Comparison of ENCODE assay signal across 27 mouse cellular contexts in the genomic region with DNA sequence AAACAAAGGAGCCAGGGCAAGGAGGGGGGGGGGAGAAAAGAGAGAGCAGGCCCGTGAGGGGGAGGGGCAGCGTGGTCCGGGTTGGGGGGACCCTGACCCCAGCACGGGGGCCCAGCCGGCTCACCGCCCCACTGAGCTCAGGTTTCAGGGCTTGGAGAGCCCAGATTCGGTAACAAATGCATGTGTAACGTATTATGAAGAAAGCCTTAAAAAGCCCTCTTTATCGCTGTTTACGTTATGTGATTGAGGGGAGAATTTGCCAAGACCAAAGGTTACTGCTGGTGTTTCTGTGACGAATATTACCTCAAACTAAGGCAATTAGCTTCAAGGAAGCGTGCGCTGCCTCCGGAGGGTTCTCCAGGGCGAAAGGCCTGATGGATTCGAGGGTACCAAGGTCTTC. TPM values are rescaled to one million over a fixed set of nuclear protein-coding genes. Genes with fewer than 3 reads are reported as not detected.
DNase-seq lines count a peak whose midpoint lies in the region; ATAC-seq and TF ChIP-seq lines count a peak whose summit lies in the region.
"Had no signal": no experiment of that assay in that cellular context is flagged by ENCODE, and none has a peak within 500 bp of the region (broad histone marks: within the 10 kb centered on the region; RNA-seq: fewer than 3 reads in every experiment).

No protein-coding gene starts in this region.

- ATAC-seq in hindbrain, embryonic 16.5 days, result no peak
- peak; percentile 78 for ATAC-seq in embryonic facial prominence, embryonic 12.5 days (ENCODE audit: insufficient number of reproducible peaks, insufficient read depth, low FRiP score, low TSS enrichment)
- ATAC-seq in limb, embryonic 12.5 days (ENCODE audit: insufficient number of reproducible peaks, insufficient read depth, low FRiP score, low TSS enrichment, low read depth), result peak; percentile 65; the same call in 1 of the 2 replicates
- ATAC-seq in stomach, postnatal 0 days (ENCODE audit: low FRiP score, low TSS enrichment), result no peak
- ATAC-seq: forebrain, embryonic 13.5 days had no signal

- H3K9me3 ChIP-seq in hindbrain, embryonic 10.5 days, result peaks cover 5% of the 10 kb centered on the region; the same call in 1 of the 2 replicates
- H3K9me3 ChIP-seq in hindbrain, embryonic 16.5 days (ENCODE audit: control insufficient read depth, low read length), result peaks cover 5% of the 10 kb centered on the region; the same call in 1 of the 2 replicates
- H3K9me3 ChIP-seq in embryonic facial prominence, embryonic 12.5 days, result no peaks in the 10 kb centered on the region
- H3K9me3 ChIP-seq in limb, embryonic 12.5 days, result no peaks in the 10 kb centered on the region
- no peaks in the 10 kb centered on the region for H3K9me3 ChIP-seq in stomach, postnatal 0 days (ENCODE audit: control insufficient read depth, low read length)

- no peaks in the 10 kb centered on the region for H3K36me3 ChIP-seq in hindbrain, embryonic 10.5 days
- no peaks in the 10 kb centered on the region for H3K36me3 ChIP-seq in hindbrain, embryonic 16.5 days (ENCODE audit: control insufficient read depth, insufficient read depth, low read length)
- no peaks in the 10 kb centered on the region for H3K36me3 ChIP-seq in embryonic facial prominence, embryonic 12.5 days
- no peaks in the 10 kb centered on the region for H3K36me3 ChIP-seq in limb, embryonic 12.5 days
- H3K36me3 ChIP-seq in stomach, postnatal 0 days (ENCODE audit: control insufficient read depth, insufficient read depth, low read length), result no peaks in the 10 kb centered on the region
- H3K36me3 ChIP-seq: hindbrain, embryonic 13.5 days had no signal

- H3K27ac ChIP-seq in hindbrain, embryonic 10.5 days, result peak overlapping the region; percentile 64; the same call in 1 of the 2 replicates
- no peak overlapping the region for H3K27ac ChIP-seq in hindbrain, embryonic 16.5 days (ENCODE audit: low read depth, low read length)
- H3K27ac ChIP-seq in embryonic facial prominence, embryonic 12.5 days, result peak overlapping the region; percentile 85
- peak overlapping the region; percentile 66 for H3K27ac ChIP-seq in limb, embryonic 12.5 days
- no peak overlapping the region for H3K27ac ChIP-seq in stomach, postnatal 0 days (replicated peaks)
- H3K27ac ChIP-seq: forebrain, embryonic 13.5 days; hindbrain, embryonic 13.5 days; liver, embryonic 14.5 days had no signal

- no peak for TF ChIP-seq CTCF in stomach, postnatal 0 days (IDR thresholded peaks at IDR 0.05; ENCODE audit: low read depth)

- TF ChIP-seq EP300 in stomach, postnatal 0 days (optimal IDR thresholded peaks at IDR 0.05), result no peak

- H3K4me2 ChIP-seq in hindbrain, embryonic 16.5 days (ENCODE audit: low read length), result no peak overlapping the region
- peak overlapping the region; percentile 36 for H3K4me2 ChIP-seq in embryonic facial prominence, embryonic 12.5 days (replicated peaks)
- H3K4me2 ChIP-seq in limb, embryonic 12.5 days, result peak overlapping the region; percentile 39
- H3K4me2 ChIP-seq in stomach, postnatal 0 days (replicated peaks; ENCODE audit: low read depth), result no peak overlapping the region
- H3K4me2 ChIP-seq: forebrain, embryonic 13.5 days; hindbrain, embryonic 13.5 days; midbrain, embryonic 11.5 days had no signal

- peaks cover 9% of the 10 kb centered on the region; the same call in 1 of the 2 replicates for H3K4me1 ChIP-seq in hindbrain, embryonic 10.5 days (replicated peaks)
- no peaks in the 10 kb centered on the region for H3K4me1 ChIP-seq in hindbrain, embryonic 16.5 days (ENCODE audit: control insufficient read depth, insufficient read depth, low read depth, low read length)
- H3K4me1 ChIP-seq in embryonic facial prominence, embryonic 12.5 days, result peaks cover 19% of the 10 kb centered on the region
- peaks cover 17% of the 10 kb centered on the region for H3K4me1 ChIP-seq in limb, embryonic 12.5 days (replicated peaks)
- no peaks in the 10 kb centered on the region; the same call in 1 of the 2 replicates for H3K4me1 ChIP-seq in stomach, postnatal 0 days (replicated peaks; ENCODE audit: control insufficient read depth, insufficient read depth)

- no peak overlapping the region for H3K9ac ChIP-seq in hindbrain, embryonic 16.5 days (ENCODE audit: low read depth, low read length)
- H3K9ac ChIP-seq in embryonic facial prominence, embryonic 12.5 days, result no peak overlapping the region
- peak overlapping the region; percentile 38; the same call in 1 of the 2 replicates for H3K9ac ChIP-seq in limb, embryonic 12.5 days (replicated peaks)
- 0 out of 2 replicates have a peak overlapping the region, but pooled peaks have one; percentile 8 for H3K9ac ChIP-seq in stomach, postnatal 0 days (ENCODE audit: low read length)
- H3K9ac ChIP-seq: forebrain, embryonic 13.5 days; hindbrain, embryonic 13.5 days; liver, embryonic 14.5 days had no signal

- no peak for DNase-seq in hindbrain, embryonic 10.5 days (ENCODE audit: low spot score)
- DNase-seq in stomach, postnatal 0 days (ENCODE audit: low spot score), result no peak
- no peak for DNase-seq in right cerebral cortex, adult 18-20 months
- DNase-seq in adrenal gland, adult 18-20 months (ENCODE audit: low spot score in 2 of 2), result no peak
- no peak for DNase-seq in cerebellum, postnatal 10 days
- DNase-seq: cerebellum, adult 2 months; gastrocnemius, postnatal 10 days; kidney, adult 18-20 months; kidney, postnatal 10 days; layer of hippocampus, postnatal 36 days; retina, postnatal 1 day; right cerebral cortex, postnatal 4 days; thymus, postnatal 4 days had no signal

- WGBS in hindbrain, embryonic 10.5 days, result 57% methylated on average over 16 of the region's 16 CpGs
- WGBS in hindbrain, embryonic 16.5 days, result 58% methylated on average over 15 of the region's 16 CpGs
- 16% methylated on average over 16 of the region's 16 CpGs for WGBS in embryonic facial prominence, embryonic 12.5 days
- 12% methylated on average over 16 of the region's 16 CpGs for WGBS in limb, embryonic 12.5 days
- WGBS in stomach, postnatal 0 days, result 24% methylated on average over 16 of the region's 16 CpGs

- no peaks in the 10 kb centered on the region; the same call in 1 of the 2 replicates for H3K27me3 ChIP-seq in hindbrain, embryonic 10.5 days (ENCODE audit: insufficient read depth, poor library complexity, severe bottlenecking)
- no peaks in the 10 kb centered on the region for H3K27me3 ChIP-seq in hindbrain, embryonic 16.5 days (replicated peaks; ENCODE audit: control insufficient read depth, insufficient read depth, low read length)
- no peaks in the 10 kb centered on the region for H3K27me3 ChIP-seq in embryonic facial prominence, embryonic 12.5 days
- peaks cover 25% of the 10 kb centered on the region for H3K27me3 ChIP-seq in limb, embryonic 12.5 days
- H3K27me3 ChIP-seq in stomach, postnatal 0 days (ENCODE audit: control insufficient read depth, insufficient read depth, low read length), result no peaks in the 10 kb centered on the region
- H3K27me3 ChIP-seq: CH12.LX; hindbrain, embryonic 13.5 days had no signal

- H3K4me3 ChIP-seq in hindbrain, embryonic 10.5 days, result no peak overlapping the region
- H3K4me3 ChIP-seq in hindbrain, embryonic 16.5 days (ENCODE audit: low read length), result no peak overlapping the region
- no peak overlapping the region for H3K4me3 ChIP-seq in embryonic facial prominence, embryonic 12.5 days
- no peak overlapping the region for H3K4me3 ChIP-seq in limb, embryonic 12.5 days (replicated peaks)
- no peak overlapping the region for H3K4me3 ChIP-seq in stomach, postnatal 0 days (ENCODE audit: low read depth, low read length)
- H3K4me3 ChIP-seq: forebrain, embryonic 13.5 days; hindbrain, embryonic 13.5 days had no signal

RNA-seq across cellular contexts. Expression of a gene that starts 54.2 kb away (rescaled TPM):
- polyA plus RNA-seq in hindbrain, embryonic 10.5 days (2016; fragmentation: Nextera tagmentation; extraction: Ambion mirVana), result 2.9 TPM in 2 replicates
- polyA plus RNA-seq in hindbrain, embryonic 16.5 days (2015; fragmentation: Nextera tagmentation; extraction: Ambion mirVana), result 0.26 TPM in 1 of 2 replicates, not detected in the other
- 107 and 214 TPM in 2 replicates for polyA plus RNA-seq in embryonic facial prominence, embryonic 12.5 days (2016; fragmentation: Nextera tagmentation; extraction: Ambion mirVana)
- polyA plus RNA-seq in limb, embryonic 12.5 days (2016; fragmentation: Nextera tagmentation; extraction: Ambion mirVana), result 2.7 and 4.8 TPM in 2 replicates
- polyA plus RNA-seq in stomach, postnatal 0 days (2015; fragmentation: Nextera tagmentation; extraction: Ambion mirVana), result 164 and 201 TPM in 2 replicates
- not detected for total RNA-seq in adrenal gland, adult 18-20 months (2021)
- total RNA-seq: CH12.LX; gastrocnemius, postnatal 10 days; heart, adult 8-10 months; layer of hippocampus, adult 18-20 months; layer of hippocampus, postnatal 36 days; left cerebral cortex, postnatal 36 days; MEL; monocyte, adult 5-6 weeks had no signal
- polyA plus RNA-seq: cerebellum, adult 2 months; forebrain, embryonic 13.5 days; hindbrain, embryonic 13.5 days; neural tube, embryonic 11.5 days had no signal

Comparison
In these comparisons a context has a peak if more than half of its experiments do, and no peak if none do; other contexts are left out.
1. H3K27ac ChIP-seq: peak in hindbrain, embryonic 10.5 days (single experiment), embryonic facial prominence, embryonic 12.5 days (single experiment) and limb, embryonic 12.5 days (single experiment); none in hindbrain, embryonic 16.5 days (single experiment) and stomach, postnatal 0 days (single experiment).
2. ATAC-seq: peak in embryonic facial prominence, embryonic 12.5 days (single experiment) and limb, embryonic 12.5 days (single experiment); none in hindbrain, embryonic 16.5 days (single experiment) and stomach, postnatal 0 days (single experiment).
3. H3K4me2 ChIP-seq: peak in embryonic facial prominence, embryonic 12.5 days (single experiment) and limb, embryonic 12.5 days (single experiment); none in hindbrain, embryonic 16.5 days (single experiment) and stomach, postnatal 0 days (single experiment).
4. H3K9ac ChIP-seq: peak in limb, embryonic 12.5 days (single experiment) and stomach, postnatal 0 days (single experiment); none in hindbrain, embryonic 16.5 days (single experiment) and embryonic facial prominence, embryonic 12.5 days (single experiment).
5. RNA of a gene that starts 54.2 kb away (polyA plus RNA-seq): 164 to 201 TPM in stomach, postnatal 0 days and 107 to 214 TPM in embryonic facial prominence, embryonic 12.5 days; 2.7 to 4.8 TPM in limb, embryonic 12.5 days, 2.9 TPM in hindbrain, embryonic 10.5 days and 0.26 TPM in hindbrain, embryonic 16.5 days; every median in the first group is over 10 times any median in the second.